Mouse (Mus musculus): ENCODE data around the gene Ppif.

Ppif gene

DNA sequence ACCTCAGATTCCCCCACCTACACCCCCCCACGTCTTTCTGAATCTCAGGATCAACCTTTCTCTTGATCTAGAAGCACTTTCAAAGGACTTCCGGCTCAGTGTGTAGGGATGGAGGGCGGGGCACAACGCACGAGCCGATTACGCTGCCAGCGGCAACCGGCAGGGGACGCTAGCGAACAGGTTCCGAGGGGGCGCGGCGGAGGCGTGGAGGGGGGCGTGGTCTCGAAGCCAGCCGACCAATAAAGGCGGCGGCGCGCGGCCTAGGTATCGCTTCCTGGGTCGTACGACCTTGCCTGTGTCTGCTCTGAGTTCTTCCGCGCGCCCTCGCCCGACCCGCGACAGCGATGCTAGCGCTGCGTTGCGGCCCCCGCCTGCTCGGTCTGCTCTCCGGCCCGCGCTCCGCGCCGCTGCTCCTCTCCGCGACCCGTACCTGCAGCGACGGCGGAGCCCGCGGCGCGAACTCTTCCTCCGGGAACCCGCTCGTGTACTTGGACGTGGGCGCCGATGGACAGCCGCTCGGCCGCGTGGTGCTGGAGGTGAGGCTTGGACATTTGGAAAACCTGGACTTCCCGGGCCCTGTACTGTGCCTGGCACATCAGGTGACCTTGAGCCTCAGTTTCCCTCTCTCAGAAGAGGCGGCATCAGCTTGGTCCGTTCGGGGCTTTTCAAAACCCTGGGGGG lies at the start of gene Ppif:
TSS of gene Ppif (plus strand) at position 267 of the 681 bp plus-strand sequence.
- DNase-seq (ENCODE audit: low spot score in 2 of 2) = peak; percentile 92 to 96

DNA sequence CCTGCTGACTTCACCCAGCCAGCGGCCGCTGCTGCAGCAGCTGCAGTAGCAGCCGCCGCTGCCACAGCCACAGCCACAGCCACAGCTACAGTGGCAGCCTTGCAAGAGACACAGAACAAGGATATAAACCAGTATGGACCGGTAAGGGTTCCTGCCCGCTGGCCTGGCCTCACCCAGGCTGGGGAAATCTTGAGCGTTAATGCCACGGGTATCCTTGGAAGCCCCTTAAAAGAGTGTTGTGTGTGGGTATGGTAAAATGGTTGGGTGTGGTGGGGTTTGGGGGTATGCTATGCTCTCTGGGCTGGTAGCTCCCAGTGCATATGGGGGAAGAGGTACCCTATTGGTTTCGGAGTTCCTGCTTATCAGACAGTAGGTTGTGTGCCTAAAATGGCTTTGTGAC lies 48.2 kb upstream of the Ppif start:
- DNase-seq (ENCODE audit: low spot score in 2 of 2) = no peak

DNA sequence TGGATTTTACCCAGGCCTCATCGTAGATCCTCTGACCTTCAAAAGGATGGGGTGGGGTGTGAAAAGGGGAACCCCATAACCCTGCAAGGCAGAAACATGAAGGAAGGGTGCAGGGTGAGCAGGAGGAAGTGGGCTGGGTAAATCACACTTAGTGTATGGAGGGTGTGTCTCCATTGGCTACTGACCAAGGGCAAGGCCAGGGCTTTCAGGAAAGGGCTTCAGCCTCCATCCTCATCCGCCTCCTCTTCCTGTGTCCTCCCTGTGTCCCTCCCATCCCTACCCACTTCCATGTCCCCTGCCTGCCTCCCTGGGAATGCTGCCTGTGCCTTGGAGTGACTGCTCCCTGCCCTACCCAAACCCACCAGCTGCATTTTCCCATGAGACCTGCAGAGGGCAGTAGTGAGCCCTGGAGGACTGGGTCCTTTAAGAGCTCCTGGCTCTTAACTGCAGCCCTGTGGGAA lies 47.8 kb upstream of the Ppif start:
- DNase-seq (ENCODE audit: low spot score in 2 of 2) = peak; percentile 21 to 50

DNA sequence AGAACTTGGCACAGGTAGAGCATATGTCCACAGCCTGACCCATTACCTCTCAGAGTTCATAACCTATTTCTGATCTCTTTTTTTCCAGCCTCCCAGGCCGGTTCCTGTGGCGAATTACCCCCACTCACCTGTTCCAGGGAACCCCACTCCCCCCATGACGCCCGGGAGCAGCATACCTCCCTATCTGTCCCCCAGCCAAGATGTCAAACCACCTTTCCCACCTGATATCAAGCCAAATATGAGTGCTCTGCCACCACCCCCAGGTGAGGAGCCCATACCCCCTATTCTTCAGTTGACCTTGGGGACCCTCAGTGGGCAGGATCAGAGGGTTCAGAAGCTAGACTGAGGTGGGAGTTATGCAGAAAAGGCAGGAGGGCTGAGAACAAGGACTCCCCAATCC lies 42.8 kb upstream of the Ppif start:
- DNase-seq (ENCODE audit: low spot score in 2 of 2) = no peak

DNA sequence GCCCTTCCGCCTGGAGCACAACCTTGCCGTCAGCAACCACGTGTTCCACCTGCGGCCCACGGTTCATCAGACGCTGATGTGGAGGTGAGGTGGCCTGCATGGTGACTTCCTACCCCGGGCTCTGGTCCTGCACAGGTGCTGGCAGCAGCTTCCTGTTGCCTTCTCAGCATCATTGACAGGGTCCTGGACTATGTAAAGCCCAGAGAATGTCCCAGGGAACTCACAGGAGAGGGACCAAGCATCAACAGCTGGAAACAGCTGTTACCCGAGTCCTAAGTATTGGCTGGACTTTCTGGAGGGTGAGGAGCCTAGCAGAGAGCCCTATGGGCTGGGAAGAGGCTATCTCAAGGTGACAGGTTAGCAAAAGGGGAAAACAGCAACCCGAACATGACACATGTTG lies 42.0 kb upstream of the Ppif start:
- DNase-seq (ENCODE audit: low spot score in 2 of 2) = no peak

DNA sequence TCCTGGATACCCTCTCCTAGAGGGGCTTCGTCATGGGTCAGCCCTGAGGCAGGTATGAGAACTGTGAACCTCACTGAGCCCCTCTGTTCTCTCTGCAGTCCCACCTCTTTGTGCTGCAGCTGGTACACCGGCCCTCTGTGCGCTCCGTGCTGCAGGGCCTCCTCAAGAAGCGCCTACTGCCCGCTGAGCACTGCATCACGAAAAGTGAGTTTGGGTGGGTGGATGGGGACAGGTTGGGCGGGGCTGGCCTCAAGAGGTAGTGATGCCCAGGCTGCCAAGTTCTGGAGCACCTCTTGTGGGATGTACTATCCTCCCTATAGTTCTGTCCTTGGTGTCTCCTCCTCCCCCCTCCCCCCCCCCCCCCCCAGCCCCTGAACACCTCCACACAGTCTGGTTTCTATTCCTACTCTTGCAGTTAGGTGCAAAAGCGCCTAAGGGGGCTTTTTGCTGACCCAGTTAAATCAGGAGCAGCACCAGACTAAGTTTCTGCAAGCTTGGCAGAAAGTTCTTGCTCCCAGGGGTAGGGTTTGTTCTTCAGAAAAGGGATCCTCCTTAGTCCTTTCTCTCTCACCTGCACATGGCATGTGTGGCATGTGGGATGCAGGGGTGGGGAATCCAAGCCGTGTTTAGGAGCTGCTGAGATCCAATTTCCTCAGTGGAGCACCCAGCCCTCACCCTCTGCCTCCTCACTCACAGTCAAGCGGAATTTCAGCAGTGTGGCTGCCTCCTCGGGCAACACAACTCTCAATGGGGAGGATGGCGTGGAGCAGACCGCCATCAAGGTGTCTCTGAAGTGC lies 39.4 kb upstream of the Ppif start:
- DNase-seq (ENCODE audit: low spot score in 2 of 2) = no peak

DNA sequence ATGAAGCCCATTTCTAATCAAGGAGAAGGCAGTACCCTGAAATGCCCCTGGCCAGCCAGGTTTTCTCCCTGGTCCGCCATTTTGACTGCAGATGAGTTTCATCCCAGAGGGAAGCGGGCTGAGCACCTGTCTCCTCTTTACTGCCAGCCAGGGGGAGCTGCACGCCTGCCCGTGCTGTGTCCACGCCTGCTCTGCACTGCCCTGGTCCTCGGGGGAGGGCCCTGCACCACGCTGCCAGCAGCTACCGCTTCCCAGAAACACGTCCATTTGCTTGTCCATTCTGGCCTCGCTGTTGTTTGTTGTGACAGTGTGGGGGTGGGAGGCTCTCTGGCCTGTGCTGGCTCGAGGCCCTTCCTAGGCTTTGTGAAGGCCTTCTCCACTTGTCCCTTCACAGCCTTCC lies 33.3 kb upstream of the Ppif start:
- DNase-seq (ENCODE audit: low spot score in 2 of 2) = no peak

DNA sequence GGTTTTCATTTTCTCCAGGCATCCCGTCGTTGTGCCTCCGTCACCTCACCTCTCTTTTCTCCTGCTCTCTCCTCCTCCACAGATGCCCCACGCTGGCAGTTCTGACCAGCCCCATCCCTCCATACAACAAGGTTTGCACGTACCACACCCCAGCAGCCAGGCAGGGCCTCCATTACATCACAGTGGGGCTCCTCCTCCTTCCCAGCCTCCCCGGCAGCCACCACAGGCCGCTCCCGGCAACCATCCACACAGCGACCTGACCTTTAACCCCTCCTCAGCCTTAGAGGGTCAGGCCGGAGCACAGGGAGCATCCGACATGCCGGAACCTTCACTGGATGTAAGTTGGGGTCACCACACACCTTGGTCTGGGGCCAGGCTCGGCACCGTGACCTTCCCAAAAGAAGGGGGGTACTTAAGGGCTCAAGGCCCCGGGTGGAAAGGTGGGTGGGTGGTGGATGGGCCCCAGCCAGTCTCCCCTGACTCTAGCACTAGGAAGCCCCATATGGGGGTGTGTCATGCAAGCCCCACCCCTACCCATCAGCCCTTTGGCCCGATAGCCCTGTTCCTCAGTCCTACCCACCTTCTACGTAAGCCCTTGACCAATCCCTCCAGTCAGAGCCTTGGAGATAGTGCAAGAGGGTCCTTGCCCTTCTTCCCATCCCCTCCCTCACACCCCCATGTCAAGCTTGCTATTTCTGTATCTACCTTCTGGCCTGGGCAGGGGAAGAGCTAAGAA lies 32.6 kb upstream of the Ppif start:
- DNase-seq (ENCODE audit: low spot score in 2 of 2) = no peak

DNA sequence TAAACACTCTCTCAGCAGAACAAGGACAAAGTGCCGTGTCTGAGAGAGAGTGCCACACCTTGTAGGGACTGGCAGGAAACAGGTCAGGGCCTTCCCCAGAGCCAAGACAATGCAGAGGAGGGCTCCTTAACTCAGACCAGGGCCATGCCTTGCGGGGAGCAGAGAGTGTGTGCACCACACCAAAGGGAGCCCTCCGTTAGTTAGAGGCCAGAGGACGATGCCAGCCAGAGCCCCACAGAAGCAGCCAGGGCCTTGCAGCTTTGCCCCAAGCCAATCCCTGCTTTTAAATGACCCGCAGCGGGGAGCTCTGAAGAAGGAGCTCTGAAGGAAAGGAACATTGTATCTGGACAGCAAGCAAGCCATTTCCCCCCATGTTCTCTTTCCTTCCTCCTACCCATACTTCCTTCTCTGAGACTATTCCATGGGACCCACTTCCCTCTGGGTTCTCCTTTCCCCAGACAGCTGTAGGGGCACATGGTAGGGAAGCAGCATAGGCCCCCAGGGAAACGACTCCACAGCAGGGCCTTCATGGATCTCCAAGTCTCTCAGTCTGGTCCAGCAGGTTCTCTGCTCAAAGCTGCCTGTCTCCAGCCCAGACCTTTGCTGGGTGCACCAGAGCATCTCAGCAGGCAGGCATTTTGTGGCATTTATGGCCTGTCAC lies 30.2 kb upstream of the Ppif start:
- DNase-seq (ENCODE audit: low spot score in 2 of 2) = no peak

DNA sequence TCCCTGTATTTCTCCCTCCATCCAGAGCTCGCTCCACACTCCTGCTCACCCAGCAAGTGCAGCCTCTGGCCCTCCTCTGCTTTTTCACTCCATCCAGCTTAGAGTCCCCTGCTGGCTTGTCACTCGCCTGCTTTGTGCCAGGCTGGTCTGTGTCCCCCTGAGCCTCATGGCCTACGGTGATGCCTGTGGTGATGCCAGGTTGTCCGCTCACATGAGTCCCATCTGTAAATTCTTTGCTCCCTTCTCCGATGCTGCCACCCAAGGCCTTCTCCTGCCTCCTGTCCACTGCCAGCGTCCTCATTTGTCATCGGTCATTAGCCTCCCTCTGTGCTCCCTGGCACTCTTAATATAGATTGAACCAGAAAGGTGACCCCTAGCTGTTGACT lies 29.7 kb upstream of the Ppif start:
- no peak for DNase-seq (ENCODE audit: low spot score in 2 of 2)

DNA sequence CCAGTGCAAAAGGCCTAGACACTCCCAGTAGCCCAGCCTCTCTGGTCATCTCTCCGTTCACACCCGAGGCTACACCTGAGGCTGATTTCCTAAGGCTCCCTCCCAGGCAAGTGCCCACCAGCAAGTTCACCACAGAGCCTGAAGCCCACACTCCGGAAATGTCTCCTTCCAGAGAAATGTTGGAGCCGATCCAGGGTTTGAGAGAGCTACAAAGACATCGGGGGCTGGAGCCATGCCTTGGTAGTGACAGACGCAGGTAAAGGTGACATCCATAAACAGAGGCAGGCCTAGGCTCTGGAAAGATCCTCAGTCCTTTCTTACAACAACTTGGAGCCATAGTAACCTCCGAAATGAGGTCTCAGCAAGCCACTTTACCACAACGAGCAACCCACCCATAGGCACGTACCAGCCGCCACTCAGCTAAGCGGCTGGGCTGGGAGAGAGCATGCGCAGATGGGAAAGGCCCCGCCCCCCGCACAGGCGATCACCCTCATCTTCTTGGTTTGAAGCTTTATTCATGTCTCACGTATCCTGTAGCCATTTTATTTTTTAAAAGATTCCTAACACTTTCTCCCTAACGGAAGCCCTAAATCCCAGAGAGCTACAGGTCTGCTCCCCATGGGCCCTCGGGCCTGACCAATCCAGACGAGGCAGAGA lies 28.5 kb upstream of the Ppif start:
- DNase-seq (ENCODE audit: low spot score in 2 of 2) = no peak

DNA sequence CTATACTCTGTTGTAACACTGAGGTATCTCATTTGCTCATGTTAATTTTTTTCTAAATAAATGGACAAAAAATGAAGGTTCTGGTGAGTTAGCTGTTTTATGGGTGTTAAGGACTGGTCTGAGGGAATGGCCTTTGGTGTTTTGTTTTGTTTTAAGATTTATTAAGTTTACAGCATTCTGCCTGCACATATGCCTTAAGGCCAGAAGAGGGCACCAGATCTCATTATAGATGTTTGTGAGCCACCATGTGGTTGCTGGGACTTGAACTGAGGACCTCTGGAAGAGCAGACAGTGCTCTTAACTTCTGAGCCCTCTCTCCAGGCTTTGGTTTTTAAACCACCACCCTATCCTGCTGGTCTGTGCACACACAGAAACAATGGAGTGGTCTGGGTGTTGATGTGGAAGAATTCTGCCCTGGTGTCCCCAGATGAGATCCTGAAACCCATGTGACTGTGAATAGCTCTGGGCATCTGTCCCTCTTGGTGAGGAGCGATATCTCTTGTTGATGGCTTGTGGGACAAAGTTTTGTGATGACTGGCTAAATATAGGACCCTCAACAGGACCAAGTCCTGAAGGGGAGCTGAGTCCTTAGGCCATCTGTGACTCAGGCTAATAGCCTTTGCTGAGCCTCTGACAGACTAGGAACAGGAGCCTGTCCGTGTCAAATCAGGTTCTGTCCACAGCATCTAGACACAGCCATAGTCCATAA lies 27.1 kb upstream of the Ppif start:
- no peak for DNase-seq (ENCODE audit: low spot score in 2 of 2)

DNA sequence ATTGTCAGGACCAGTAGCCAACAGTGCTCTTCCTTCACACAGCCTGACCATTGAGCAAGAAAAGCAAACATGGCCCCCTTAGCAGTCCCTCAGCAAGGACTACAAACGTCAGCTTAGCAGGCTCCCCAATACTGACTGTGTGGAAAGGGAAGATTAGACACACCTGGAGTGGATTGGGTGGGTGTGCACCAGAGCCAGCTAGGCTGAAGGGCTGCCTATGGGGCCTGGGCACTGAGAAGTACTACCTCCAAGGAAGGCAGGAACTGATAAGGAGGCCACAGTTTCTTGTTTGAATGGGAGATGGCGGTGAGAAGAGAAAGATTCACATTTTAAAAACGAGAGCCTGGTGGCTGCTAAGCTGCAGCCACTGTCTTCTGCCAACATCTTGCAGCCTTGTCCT lies 26.4 kb upstream of the Ppif start:
- no peak for DNase-seq (ENCODE audit: low spot score in 2 of 2)

DNA sequence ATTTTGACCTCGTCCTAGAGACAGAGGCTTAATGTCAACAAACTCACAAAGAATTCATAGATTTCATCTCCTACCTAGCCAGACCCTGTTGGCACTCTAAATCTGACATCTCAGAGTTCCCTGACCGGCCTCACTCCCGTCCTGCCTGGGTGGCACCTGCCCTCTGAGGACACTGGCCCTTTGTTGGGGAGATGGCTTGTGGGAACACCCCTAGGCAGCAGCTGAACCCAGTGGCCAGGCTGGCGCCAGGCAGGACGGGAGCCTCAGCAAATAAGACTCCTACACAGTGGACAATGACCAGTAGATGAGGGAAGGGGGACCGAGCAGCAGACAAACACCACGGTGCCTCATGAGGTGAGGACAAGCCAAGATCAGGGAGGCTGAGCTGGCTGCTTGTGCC lies 14.3 kb upstream of the Ppif start:
- no peak for DNase-seq (ENCODE audit: low spot score in 2 of 2)

DNA sequence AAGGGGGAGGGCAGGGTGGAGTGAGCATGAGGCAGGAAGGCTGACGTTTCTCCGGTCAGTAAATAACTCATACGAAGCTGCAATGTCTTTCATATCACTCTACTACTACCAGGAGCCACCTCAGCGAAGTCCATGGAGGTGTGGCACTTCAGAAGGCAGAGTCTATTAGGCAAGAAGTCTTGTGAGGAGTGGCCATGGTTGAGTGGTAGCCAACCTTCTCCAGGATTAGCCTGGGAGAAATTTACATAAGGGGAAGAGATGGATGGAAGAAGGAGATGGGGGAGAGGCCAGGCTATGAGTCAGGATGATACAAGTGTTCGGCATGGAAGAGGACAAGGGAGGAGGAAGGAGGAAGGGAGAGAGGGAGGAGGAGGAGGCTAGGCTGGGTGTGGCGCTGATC lies 11.9 kb upstream of the Ppif start:
- DNase-seq (ENCODE audit: low spot score in 2 of 2) = no peak

DNA sequence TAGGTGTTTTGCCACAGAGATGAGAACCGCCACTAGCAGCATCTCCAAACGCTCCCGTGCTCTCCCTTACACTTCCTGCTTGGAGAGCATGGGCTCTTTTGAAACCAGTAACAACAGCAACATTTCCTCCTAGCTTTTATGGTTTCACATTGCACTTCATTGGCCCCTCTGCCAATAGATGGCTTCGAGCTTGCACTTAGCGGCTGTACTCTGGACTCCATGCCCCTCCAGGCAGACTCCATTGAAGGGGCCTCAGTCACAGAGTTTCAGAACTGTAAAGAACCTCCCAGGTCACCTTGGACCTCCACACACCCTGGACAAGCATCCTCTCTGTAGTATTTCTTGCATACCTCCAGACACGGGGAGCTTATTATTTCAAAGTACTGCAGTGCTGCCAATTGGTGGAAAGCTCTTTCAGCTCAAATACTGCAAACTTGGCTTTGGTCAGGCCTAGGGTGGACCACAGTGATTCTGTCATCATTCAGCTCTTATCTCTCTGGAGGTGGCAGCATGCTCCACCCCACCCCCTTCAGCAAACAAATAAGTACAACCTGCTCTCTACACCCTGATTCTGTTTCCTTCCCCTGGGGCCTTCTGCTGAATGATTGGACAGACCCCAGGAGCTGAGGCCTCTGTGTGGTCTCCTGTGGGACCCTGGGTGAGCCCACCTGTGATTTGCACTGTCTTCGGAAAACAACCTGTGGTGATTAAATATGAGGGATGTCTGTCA lies 7.6 kb upstream of the Ppif start:
- no peak for DNase-seq (ENCODE audit: low spot score in 2 of 2)

DNA sequence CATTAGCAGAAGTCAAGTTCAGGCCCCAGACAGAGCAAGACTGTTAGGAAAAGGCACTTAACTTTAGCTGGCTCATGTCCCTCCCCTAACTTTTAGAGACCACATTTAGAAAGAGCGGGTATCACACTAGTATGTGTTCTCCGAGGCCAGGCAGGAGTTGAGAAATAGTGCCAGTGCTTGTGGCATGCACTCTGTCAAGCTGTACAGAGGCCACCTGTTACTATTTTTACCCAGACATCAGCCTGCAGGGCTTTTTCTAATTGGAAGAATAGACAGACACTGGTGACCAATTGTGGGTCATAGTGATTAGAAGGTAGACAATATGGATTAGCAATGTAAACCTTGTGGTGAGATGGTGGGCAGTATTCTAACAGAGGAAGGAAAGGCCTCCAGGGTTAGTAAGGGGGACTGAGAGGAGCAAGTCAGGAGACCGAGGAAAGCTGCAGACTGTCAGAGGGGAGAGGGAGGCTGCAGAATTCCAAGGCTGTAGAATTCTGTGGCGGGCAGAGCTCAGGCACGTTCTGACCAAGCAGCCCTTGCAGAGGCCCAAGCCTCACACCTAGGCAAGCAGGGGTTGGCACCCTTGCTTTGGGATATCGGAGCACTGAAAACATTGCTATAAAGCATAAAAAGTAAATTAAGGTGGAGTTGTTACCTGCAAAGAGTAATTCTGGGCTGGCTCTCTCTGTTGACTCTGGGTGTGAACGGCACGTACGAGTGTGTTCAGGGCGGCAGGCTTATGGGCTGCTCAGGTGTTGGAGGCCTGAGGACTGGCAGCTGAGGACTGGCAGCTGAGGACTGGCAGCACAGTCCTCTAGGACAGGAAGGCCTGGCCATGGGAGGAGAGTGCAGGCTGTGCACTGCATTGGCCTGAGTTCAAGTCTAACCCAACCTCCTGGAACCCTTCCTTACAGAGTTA lies 6.7 kb upstream of the Ppif start:
- DNase-seq (ENCODE audit: low spot score in 2 of 2) = no peak

DNA sequence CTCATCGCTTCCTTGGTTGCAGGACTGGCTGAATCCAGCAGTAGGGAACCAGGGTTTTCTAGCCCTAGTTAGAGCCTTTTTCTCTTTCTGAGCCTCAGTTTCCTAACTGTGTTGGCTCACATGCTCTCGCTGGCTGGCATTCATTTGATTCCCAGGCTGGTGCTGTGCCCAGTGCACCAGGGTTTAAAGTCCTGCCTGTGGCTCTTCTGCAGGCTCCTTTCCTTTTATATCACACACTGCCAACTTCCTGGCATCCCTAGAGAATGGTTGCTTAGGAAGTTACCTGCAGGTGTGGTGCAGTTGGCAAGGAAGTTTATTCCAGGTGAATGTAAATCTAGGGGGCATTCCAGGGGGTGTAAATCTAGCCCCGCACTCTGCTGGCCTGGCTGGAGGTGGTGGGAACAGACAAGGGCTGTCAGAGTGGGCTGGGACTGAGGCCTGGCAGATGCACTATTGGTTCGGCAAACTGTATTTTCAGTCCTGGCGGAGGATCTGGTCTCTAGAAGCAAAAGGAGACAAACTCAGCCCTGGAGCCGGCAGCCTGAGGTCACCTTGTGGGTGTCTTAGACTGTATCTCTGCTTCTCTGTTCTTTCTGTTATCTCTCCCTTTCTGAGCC lies 575 bp upstream of the Ppif start:
- no peak for DNase-seq (ENCODE audit: low spot score in 2 of 2)

DNA sequence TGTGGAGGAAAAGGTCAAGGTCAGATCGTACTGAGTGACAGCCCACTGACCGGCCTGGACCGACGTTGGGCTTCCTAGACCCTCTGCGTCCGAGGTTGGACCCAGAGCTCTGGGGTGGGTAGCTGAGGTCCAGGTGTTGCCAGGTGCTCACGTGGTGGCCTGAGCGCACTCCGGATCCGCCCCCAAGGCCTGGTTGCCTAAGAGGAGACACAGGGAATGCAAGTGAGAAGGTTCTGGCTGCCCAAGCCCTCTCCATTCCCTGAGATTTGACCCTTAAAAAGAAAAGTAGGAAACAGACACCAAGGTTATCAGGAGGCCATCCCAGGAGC lies 579 bp downstream of the Ppif start:
- no peak for DNase-seq (ENCODE audit: low spot score in 2 of 2)
